Mouse (Mus musculus) lung, postnatal 0 days (tissue): ENCODE results near the gene Ttyh2.

Experiments used
- CTCF ChIP-seq: IDR thresholded peaks from 2 replicates; pipeline ENCODE4 v1.5.1; 2016; ENCODE audit warnings: antibody characterized with exemption, mild to moderate bottlenecking
- EP300 ChIP-seq: IDR thresholded peaks from 2 replicates; pipeline ENCODE4 v1.6.1; 2016; ENCODE audit warnings: antibody characterized with exemption, mild to moderate bottlenecking, control low read depth

DNA sequence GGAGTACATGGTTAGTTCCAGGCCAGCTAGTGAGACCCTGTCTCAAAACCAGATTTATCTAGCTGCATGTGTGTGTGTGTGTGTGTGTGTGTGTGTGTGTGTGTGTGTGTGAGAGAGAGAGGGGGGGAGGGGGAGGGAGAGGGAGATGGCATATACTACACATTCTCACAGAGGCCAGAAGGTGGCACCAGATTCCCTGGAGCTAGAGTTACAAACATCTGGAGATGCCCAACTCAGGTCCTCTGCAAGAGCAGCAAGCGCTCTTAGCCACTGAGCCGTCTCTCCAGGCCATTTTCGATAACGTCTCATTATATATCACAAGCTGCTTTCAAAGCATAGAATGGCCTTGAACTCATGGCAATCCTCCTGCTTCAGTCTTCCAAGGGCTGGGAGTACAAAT is 56.5 kb downstream of the Ttyh2 start:
- no peak for TF ChIP-seq CTCF
- TF ChIP-seq EP300: no peak
